Mouse (Mus musculus): Measurements from ENCODE around the gene Unc5b. TPM values are rescaled to one million over a fixed set of nuclear protein-coding genes. Genes with fewer than 3 reads are reported as not detected.

Gene Unc5b
- polyA plus RNA-seq, 1 experiment from 2014 or later = 1.7 TPM

GRCm38 (mm10) chr10:60718491-60718890 lies 112.9 kb downstream of the Unc5b start:
- ATAC-seq (ENCODE audit: low read depth) = no peak
- no peak overlapping the region for H3K4me3 ChIP-seq (ENCODE audit: low read depth, low read length)
- H3K9ac ChIP-seq (replicated peaks; ENCODE audit: low read depth, low read length) = no peak overlapping the region
- H3K27ac ChIP-seq (ENCODE audit: low read depth, low read length) = no peak overlapping the region
- H3K27me3 ChIP-seq (ENCODE audit: control insufficient read depth, insufficient read depth, low read length) = no peaks in the 10 kb centered on the region
- H3K36me3 ChIP-seq (ENCODE audit: control insufficient read depth, insufficient read depth, low read length) = peaks cover 10% of the 10 kb centered on the region
- H3K9me3 ChIP-seq (ENCODE audit: control insufficient read depth, low read length) = peaks cover 4% of the 10 kb centered on the region
- WGBS = 93% methylated on average over 2 of the region's 2 CpGs
- no peak overlapping the region for H3K4me2 ChIP-seq (ENCODE audit: low read depth, low read length)
- peaks cover 4% of the 10 kb centered on the region; the same call in 1 of the 2 replicates for H3K4me1 ChIP-seq (ENCODE audit: control insufficient read depth, insufficient read depth, low read length)

DNA sequence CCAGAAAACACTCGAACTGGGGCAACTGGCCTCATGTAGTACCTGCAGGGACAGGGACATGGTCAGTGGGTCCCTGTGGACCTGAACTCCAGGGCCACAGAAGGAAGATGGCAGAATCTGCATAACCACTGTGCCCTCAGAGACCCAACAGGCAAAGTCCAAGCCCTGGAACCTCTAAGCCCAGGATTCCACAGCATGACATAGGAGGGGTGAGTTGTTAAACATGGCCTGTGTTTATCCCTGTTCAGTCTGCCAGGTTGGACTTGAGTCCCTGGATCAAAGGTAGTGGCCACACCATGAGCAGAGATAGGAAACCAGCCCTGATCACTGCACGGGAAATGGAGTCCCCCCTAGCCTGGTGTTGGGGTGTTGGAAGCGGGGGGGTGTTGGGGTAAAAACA lies 114.9 kb downstream of the Unc5b start:
- Histone ChIP-seq H3K4me2 (ENCODE audit: low read depth, low read length) (no peak overlapping the region), H3K36me3 (ENCODE audit: control insufficient read depth, insufficient read depth, low read length) (peaks cover 10% of the 10 kb centered on the region), H3K4me3 (ENCODE audit: low read depth, low read length) (no peak overlapping the region), H3K27me3 (ENCODE audit: control insufficient read depth, insufficient read depth, low read length) (no peaks in the 10 kb centered on the region), H3K9me3 (ENCODE audit: control insufficient read depth, low read length) (peaks cover 4% of the 10 kb centered on the region), H3K9ac (replicated peaks; ENCODE audit: low read depth, low read length) (no peak overlapping the region), H3K4me1 (ENCODE audit: control insufficient read depth, insufficient read depth, low read length) (peaks cover 3% of the 10 kb centered on the region; the same call in 1 of the 2 replicates), H3K27ac (ENCODE audit: low read depth, low read length) (no peak overlapping the region)
- WGBS = 90% methylated on average over 3 of the region's 3 CpGs
- ATAC-seq (ENCODE audit: low read depth) = no peak

Other genes starting within 250 kb of the Unc5b start
- gene Cdh23, start 135.1 kb downstream of the Unc5b start, polyA plus RNA-seq (2014; fragmentation: Nextera tagmentation; extraction: Ambion mirVana) = 6.0 and 15.4 TPM in 2 replicates
- gene Slc29a3, start 78.8 kb downstream of the Unc5b start, polyA plus RNA-seq (2014; fragmentation: Nextera tagmentation; extraction: Ambion mirVana) = 9.3 and 9.5 TPM in 2 replicates